Mouse (Mus musculus): ENCODE results near the gene Fez1. TPM values are rescaled to one million over a fixed set of nuclear protein-coding genes. Genes with fewer than 3 reads are reported as not detected.

Fez1 gene
- total RNA-seq, 4 experiments from 2014 or later: 256 to 280 (median 266) TPM

GRCm38 (mm10) chr9:36890552-36890951, 68.9 kb downstream of the Fez1 start:
- DNase-seq (ENCODE audit: low spot score in 2 of 2): no peak

GRCm38 (mm10) chr9:36893413-36893990, 71.8 kb downstream of the Fez1 start:
- DNase-seq (ENCODE audit: low spot score in 2 of 2): no peak

GRCm38 (mm10) chr9:36894242-36894641, 72.6 kb downstream of the Fez1 start:
- DNase-seq (ENCODE audit: low spot score in 2 of 2): no peak

GRCm38 (mm10) chr9:36895009-36895693, 73.5 kb downstream of the Fez1 start:
- DNase-seq (ENCODE audit: low spot score in 2 of 2): peak; percentile 51 to 73

GRCm38 (mm10) chr9:36898560-36898959, 76.9 kb downstream of the Fez1 start:
- DNase-seq (ENCODE audit: low spot score in 2 of 2): no peak

GRCm38 (mm10) chr9:36900464-36900863, 78.8 kb downstream of the Fez1 start:
- no peak for DNase-seq (ENCODE audit: low spot score in 2 of 2)

- DNase-seq (ENCODE audit: low spot score in 2 of 2): no peak
Measured at GRCm38 (mm10) chr9:36905452-36905851, 83.8 kb downstream of the Fez1 start.

- DNase-seq (ENCODE audit: low spot score in 2 of 2): peak; percentile 77 to 82
Measured at GRCm38 (mm10) chr9:36916362-36916761, 94.7 kb downstream of the Fez1 start.

- DNase-seq (ENCODE audit: low spot score in 2 of 2): no peak
Measured at GRCm38 (mm10) chr9:36916915-36917314, 95.3 kb downstream of the Fez1 start.

- DNase-seq (ENCODE audit: low spot score in 2 of 2): no peak
Measured at GRCm38 (mm10) chr9:36918582-36918981, 96.9 kb downstream of the Fez1 start.

- DNase-seq (ENCODE audit: low spot score in 2 of 2): no peak
Measured at GRCm38 (mm10) chr9:36919472-36919871, 97.8 kb downstream of the Fez1 start.

GRCm38 (mm10) chr9:36921718-36922415, 100.2 kb downstream of the Fez1 start:
- no peak for DNase-seq (ENCODE audit: low spot score in 2 of 2)

GRCm38 (mm10) chr9:36923753-36924152, 102.1 kb downstream of the Fez1 start:
- DNase-seq (ENCODE audit: low spot score in 2 of 2): no peak

Other genes starting within 250 kb of the Fez1 start
- not detected for gene Gm17689, start 239.2 kb upstream of the Fez1 start, total RNA-seq (2022)
- gene A630095E13Rik, start 178.5 kb upstream of the Fez1 start, total RNA-seq (2022): not detected
- gene Acrv1, start 128.6 kb upstream of the Fez1 start, total RNA-seq (2022): not detected
- gene Chek1, start 94.8 kb upstream of the Fez1 start, total RNA-seq (2022): 1 to 10 TPM; 1.9 to 4.4 (median 3.2) TPM
- gene Stt3a, start 54.2 kb upstream of the Fez1 start, total RNA-seq (2022): 10 to 100 TPM; 69.1 to 89.1 (median 74.0) TPM
- gene Ei24, start 24.5 kb upstream of the Fez1 start, total RNA-seq (2022): 100 to 1,000 TPM in 3 of 4 experiments, 10 to 100 TPM in 1; 92.1 to 109 (median 103) TPM